Mouse (Mus musculus) hindbrain, embryonic 11.5 days (tissue): ENCODE measurements at regions not wholly inside any gene's neighbourhood (a gene's known extent, or its start where the extent isn't known, plus 50 kb on each side); places are given as distances from the start of the nearest gene placed in this dataset.
"Not testable (repeated sequence)": the region's sequence is repeated elsewhere in the genome, so short reads cannot be mapped to it uniquely, and the experiment has no call there.

Experiments
- ATAC-seq: fragments of 200-750 bp; cut with Nextera tagmentation; 2 replicates; pipeline ENCODE4 v1.8.0; 2017; ENCODE audit warnings: mild to moderate bottlenecking, moderate TSS enrichment, moderate library complexity; ENCODE audit not compliant: low FRiP score
- DNase-seq: peaks from one replicate; pipeline ENCODE4 v3.0.0-alpha.2; 2015; ENCODE audit warnings: low spot score
- H3K27ac ChIP-seq: fragments of 300-500 bp; sonication (generic); 2 replicates; pipeline ENCODE4 v1.5.1; 2014; ENCODE audit warnings: mild to moderate bottlenecking, low read depth, low read length
- H3K27me3 ChIP-seq: fragments of 300-500 bp; sonication (generic); 2 replicates; pipeline ENCODE4 v1.6.1; 2014; ENCODE audit warnings: mild to moderate bottlenecking, low read length, moderate library complexity, mixed read lengths; ENCODE audit not compliant: control insufficient read depth, insufficient read depth
- H3K36me3 ChIP-seq: fragments of 300-500 bp; sonication (generic); 2 replicates; pipeline ENCODE4 v1.6.1; 2014; ENCODE audit warnings: mild to moderate bottlenecking, low read length, moderate library complexity, mixed read lengths; ENCODE audit not compliant: control insufficient read depth, insufficient read depth
- H3K4me1 ChIP-seq: fragments of 300-500 bp; sonication (generic); replicated peaks from 2 replicates; pipeline ENCODE4 v1.6.1; 2014; ENCODE audit warnings: low read length, mixed read lengths; ENCODE audit not compliant: control insufficient read depth, insufficient read depth
- H3K4me2 ChIP-seq: fragments of 300-500 bp; sonication (generic); replicated peaks from 2 replicates; pipeline ENCODE4 v1.6.1; 2014; ENCODE audit warnings: mild to moderate bottlenecking, low read depth, low read length
- H3K4me3 ChIP-seq: fragments of 300-500 bp; sonication (generic); 2 replicates; pipeline ENCODE4 v1.5.1; 2014; ENCODE audit warnings: low read depth, low read length
- H3K9ac ChIP-seq: fragments of 300-500 bp; sonication (generic); 2 replicates; pipeline ENCODE4 v1.6.1; 2014; ENCODE audit warnings: low read depth, low read length
- H3K9me3 ChIP-seq: fragments of 300-500 bp; sonication (generic); 2 replicates; pipeline ENCODE4 v1.6.1; 2016; ENCODE audit warnings: low read length; ENCODE audit not compliant: control insufficient read depth
- WGBS: fragments of 180-500 bp; shearing (Covaris S2); extraction: QIAGEN DNeasy Blood & Tissue Kit; methylation state at CpG from one replicate; pipeline ENCODE4 v1.1.7; 2014; 5-methylcytosine and 5-hydroxymethylcytosine counted together

- Histone ChIP-seq H3K4me2 (no peak overlapping the region), H3K27ac (no peak overlapping the region), H3K36me3 (no peaks in the 10 kb centered on the region), H3K27me3 (no peaks in the 10 kb centered on the region), H3K4me1 (no peaks in the 10 kb centered on the region), H3K9me3 (no peaks in the 10 kb centered on the region), H3K9ac (no peak overlapping the region), H3K4me3 (no peak overlapping the region)
- DNase-seq, result no peak
- WGBS, result 65% methylated on average over 4 of the region's 4 CpGs
- no peak for ATAC-seq
These were observed 473.0 kb upstream of the Cntn5 start for GRCm38 (mm10) chr9:11377586-11377985.

GRCm38 (mm10) chr9:11373294-11373903, 468.8 kb upstream of the Cntn5 start:
- Histone ChIP-seq H3K9ac (no peak overlapping the region), H3K27me3 (no peaks in the 10 kb centered on the region), H3K4me3 (no peak overlapping the region), H3K4me1 (no peaks in the 10 kb centered on the region), H3K27ac (no peak overlapping the region), H3K4me2 (no peak overlapping the region), H3K9me3 (no peaks in the 10 kb centered on the region), H3K36me3 (no peaks in the 10 kb centered on the region)
- ATAC-seq, result no peak
- DNase-seq, result no peak
- 94% methylated on average over 2 of the region's 2 CpGs for WGBS

- no peaks in the 10 kb centered on the region for H3K9me3 ChIP-seq
- no peak overlapping the region for H3K4me3 ChIP-seq
- H3K27ac ChIP-seq, result no peak overlapping the region
- no peak overlapping the region for H3K9ac ChIP-seq
- H3K36me3 ChIP-seq, result no peaks in the 10 kb centered on the region
- ATAC-seq, result no peak
- 72% methylated on average over 1 of the region's 1 CpGs for WGBS
- no peaks in the 10 kb centered on the region for H3K4me1 ChIP-seq
- DNase-seq, result no peak
- H3K4me2 ChIP-seq, result no peak overlapping the region
- no peaks in the 10 kb centered on the region for H3K27me3 ChIP-seq
These were observed 463.5 kb upstream of the Cntn5 start for GRCm38 (mm10) chr9:11368056-11368455.

- 91% methylated on average over 4 of the region's 4 CpGs for WGBS
- Histone ChIP-seq H3K9ac (no peak overlapping the region), H3K36me3 (no peaks in the 10 kb centered on the region), H3K27ac (no peak overlapping the region), H3K27me3 (no peaks in the 10 kb centered on the region), H3K4me1 (no peaks in the 10 kb centered on the region), H3K4me3 (no peak overlapping the region), H3K4me2 (no peak overlapping the region), H3K9me3 (no peaks in the 10 kb centered on the region)
- DNase-seq (no peak), ATAC-seq (no peak)
These were observed 424.3 kb upstream of the Cntn5 start for GRCm38 (mm10) chr9:11328900-11329299.

GRCm38 (mm10) chr9:11317221-11317620, 412.6 kb upstream of the Cntn5 start:
- WGBS, result 92% methylated on average over 1 of the region's 1 CpGs
- DNase-seq (no peak), ATAC-seq (no peak)
- Histone ChIP-seq H3K4me2 (no peak overlapping the region), H3K36me3 (no peaks in the 10 kb centered on the region), H3K27me3 (no peaks in the 10 kb centered on the region), H3K9me3 (no peaks in the 10 kb centered on the region), H3K4me1 (no peaks in the 10 kb centered on the region), H3K27ac (no peak overlapping the region), H3K9ac (no peak overlapping the region), H3K4me3 (no peak overlapping the region)

GRCm38 (mm10) chr9:11297116-11297515, 392.5 kb upstream of the Cntn5 start:
- H3K27me3 ChIP-seq, H3K9ac ChIP-seq, H3K27ac ChIP-seq: not testable (repeated sequence)

GRCm38 (mm10) chr9:11285135-11285534, 380.6 kb upstream of the Cntn5 start:
- 79% methylated on average over 4 of the region's 4 CpGs for WGBS
- no peaks in the 10 kb centered on the region for H3K36me3 ChIP-seq
- H3K27me3 ChIP-seq, result no peaks in the 10 kb centered on the region
- no peaks in the 10 kb centered on the region for H3K4me1 ChIP-seq
- no peak overlapping the region for H3K4me3 ChIP-seq
- DNase-seq, result no peak
- H3K27ac ChIP-seq, result no peak overlapping the region
- no peaks in the 10 kb centered on the region for H3K9me3 ChIP-seq
- H3K4me2 ChIP-seq, result no peak overlapping the region
- H3K9ac ChIP-seq, result no peak overlapping the region
- no peak for ATAC-seq

More at GRCm38 (mm10) chr9:11297116-11297515, 392.5 kb upstream of the Cntn5 start:
- not testable (repeated sequence) for H3K4me2 ChIP-seq, H3K4me3 ChIP-seq, H3K36me3 ChIP-seq, ATAC-seq, H3K9me3 ChIP-seq, DNase-seq, H3K4me1 ChIP-seq
- WGBS, result 93% methylated on average over 17 of the region's 17 CpGs

GRCm38 (mm10) chr9:11284549-11284948, 380.0 kb upstream of the Cntn5 start:
- ATAC-seq (no peak), DNase-seq (no peak)
- Histone ChIP-seq H3K4me2 (no peak overlapping the region), H3K4me1 (no peaks in the 10 kb centered on the region), H3K27ac (no peak overlapping the region), H3K4me3 (no peak overlapping the region), H3K27me3 (no peaks in the 10 kb centered on the region), H3K9me3 (no peaks in the 10 kb centered on the region), H3K9ac (no peak overlapping the region), H3K36me3 (no peaks in the 10 kb centered on the region)
- 78% methylated on average over 1 of the region's 1 CpGs for WGBS

GRCm38 (mm10) chr9:11279409-11280127, 375.0 kb upstream of the Cntn5 start:
- no peak overlapping the region for H3K27ac ChIP-seq
- no peaks in the 10 kb centered on the region for H3K36me3 ChIP-seq
- H3K4me3 ChIP-seq, result no peak overlapping the region
- whole genome bisulfite sequencing, result 84% methylated on average over 5 of the region's 5 CpGs
- H3K9me3 ChIP-seq, result no peaks in the 10 kb centered on the region
- no peak overlapping the region for H3K4me2 ChIP-seq
- DNase-seq (no peak), ATAC-seq (no peak)
- no peaks in the 10 kb centered on the region for H3K27me3 ChIP-seq
- no peaks in the 10 kb centered on the region for H3K4me1 ChIP-seq
- no peak overlapping the region for H3K9ac ChIP-seq
